Mouse (Mus musculus) cerebellum, adult (tissue): ENCODE results near the gene Ttc4.
A peak's percentile ranks its signal among the peaks of the same experiment; 100 is the strongest.

ENCODE experiments used
- ATAC-seq: cut with Nextera tagmentation; 2 replicates; pipeline ENCODE4 v1.9.2; 2017; ENCODE audit warnings: mild to moderate bottlenecking, moderate library complexity, mixed read lengths; ENCODE audit not compliant: insufficient number of reproducible peaks, low FRiP score, low TSS enrichment

The Ttc4 gene

GRCm38 (mm10) chr4:106678442-106679118, at the start of gene Ttc4:
Ttc4 (minus strand) TSS chr4:106678944.
- ATAC-seq, result peak; percentile 90

- ATAC-seq, result no peak
These were observed 41.9 kb upstream of the Ttc4 start for GRCm38 (mm10) chr4:106720631-106721030.

- no peak for ATAC-seq
These were observed 34.9 kb upstream of the Ttc4 start for GRCm38 (mm10) chr4:106713622-106714021.

GRCm38 (mm10) chr4:106708408-106708807, 29.7 kb upstream of the Ttc4 start:
- peak; percentile 51; the same call in 1 of the 2 replicates for ATAC-seq

GRCm38 (mm10) chr4:106707957-106708356, 29.2 kb upstream of the Ttc4 start:
- no peak for ATAC-seq

GRCm38 (mm10) chr4:106705096-106705665, 26.4 kb upstream of the Ttc4 start:
- ATAC-seq, result no peak

- ATAC-seq, result no peak
These were observed 25.7 kb upstream of the Ttc4 start for GRCm38 (mm10) chr4:106704416-106704815.

GRCm38 (mm10) chr4:106703956-106704355, 25.2 kb upstream of the Ttc4 start:
- no peak for ATAC-seq

GRCm38 (mm10) chr4:106700798-106701197, 22.1 kb upstream of the Ttc4 start:
- ATAC-seq, result no peak

GRCm38 (mm10) chr4:106699989-106700388, 21.2 kb upstream of the Ttc4 start:
- ATAC-seq, result no peak

GRCm38 (mm10) chr4:106693841-106694430, 15.2 kb upstream of the Ttc4 start:
- ATAC-seq, result no peak

GRCm38 (mm10) chr4:106688636-106689296, 10.0 kb upstream of the Ttc4 start:
- ATAC-seq, result no peak

GRCm38 (mm10) chr4:106680955-106681354, 2.2 kb upstream of the Ttc4 start:
- no peak for ATAC-seq

- ATAC-seq, result no peak
These were observed 408 bp upstream of the Ttc4 start for GRCm38 (mm10) chr4:106679152-106679551.

- no peak for ATAC-seq
These were observed 2.0 kb downstream of the Ttc4 start for GRCm38 (mm10) chr4:106676749-106677148.

GRCm38 (mm10) chr4:106666546-106666945, 12.2 kb downstream of the Ttc4 start:
- no peak for ATAC-seq

GRCm38 (mm10) chr4:106665673-106666072, 13.1 kb downstream of the Ttc4 start:
- no peak for ATAC-seq

GRCm38 (mm10) chr4:106665269-106665668, 13.5 kb downstream of the Ttc4 start:
- no peak for ATAC-seq

- no peak for ATAC-seq
These were observed 14.0 kb downstream of the Ttc4 start for GRCm38 (mm10) chr4:106664697-106665096.

GRCm38 (mm10) chr4:106663956-106664470, 14.7 kb downstream of the Ttc4 start:
- ATAC-seq, result no peak

- ATAC-seq, result no peak
These were observed 23.1 kb downstream of the Ttc4 start for GRCm38 (mm10) chr4:106655681-106656080.
